Mouse (Mus musculus) liver, postnatal 0 days (tissue): Measurements from ENCODE around the gene Prkca.

Source experiments
- CTCF ChIP-seq: sonication (generic); IDR thresholded peaks from 2 replicates; pipeline ENCODE4 v1.5.1; 2016; ENCODE audit warnings: antibody characterized with exemption, low read depth
- EP300 ChIP-seq: IDR thresholded peaks from 2 replicates; pipeline ENCODE4 v1.6.1; 2016; ENCODE audit warnings: antibody characterized with exemption, low read depth, mild to moderate bottlenecking

GRCm38 (mm10) chr11:107957566-107958350 is 386.0 kb downstream of the Prkca start:
- TF ChIP-seq CTCF: no peak
- no peak for TF ChIP-seq EP300
